Mouse (Mus musculus) gastrocnemius, adult 18-20 months (tissue): ENCODE results near the gene Myo10. TPM values are rescaled to one million over a fixed set of nuclear protein-coding genes. Genes with fewer than 3 reads are reported as not detected.

Experiments used
- DNase-seq: peaks from one replicate; pipeline ENCODE4 v3.0.0; 2021; ENCODE audit warnings: low spot score
- total RNA-seq, 2 experiments: library from RNA; stranded (reverse); gene quantifications; 2 replicates each; pipeline ENCODE4 v1.2.3; 2021

Myo10 gene
- total RNA-seq, 2 experiments from 2014 or later = 49.7 to 59.3 TPM

- DNase-seq = no peak
Observed at GRCm38 (mm10) chr15:25796353-25796752, 174.0 kb downstream of the Myo10 start.

GRCm38 (mm10) chr15:25797179-25797578 is 174.9 kb downstream of the Myo10 start:
- DNase-seq = no peak

- DNase-seq = no peak
Observed at GRCm38 (mm10) chr15:25797888-25798287, 175.6 kb downstream of the Myo10 start.

GRCm38 (mm10) chr15:25801726-25802125 is 179.4 kb downstream of the Myo10 start:
- DNase-seq = no peak

- DNase-seq = no peak
Observed at GRCm38 (mm10) chr15:25802194-25802593, 179.9 kb downstream of the Myo10 start.

GRCm38 (mm10) chr15:25803111-25803510 is 180.8 kb downstream of the Myo10 start:
- DNase-seq = no peak

GRCm38 (mm10) chr15:25805336-25806110 is 183.2 kb downstream of the Myo10 start:
- peak; percentile 73 for DNase-seq

- DNase-seq = no peak
Observed at GRCm38 (mm10) chr15:25806363-25806762, 184.0 kb downstream of the Myo10 start.

GRCm38 (mm10) chr15:25806878-25807277 is 184.6 kb downstream of the Myo10 start:
- no peak for DNase-seq

GRCm38 (mm10) chr15:25808677-25809460 is 186.5 kb downstream of the Myo10 start:
- DNase-seq = peak; percentile 43

GRCm38 (mm10) chr15:25809669-25810068 is 187.3 kb downstream of the Myo10 start:
- DNase-seq = no peak

GRCm38 (mm10) chr15:25811834-25812250 is 189.5 kb downstream of the Myo10 start:
- no peak for DNase-seq

GRCm38 (mm10) chr15:25812479-25812878 is 190.2 kb downstream of the Myo10 start:
- DNase-seq = no peak

- no peak for DNase-seq
Observed at GRCm38 (mm10) chr15:25814535-25814934, 192.2 kb downstream of the Myo10 start.

GRCm38 (mm10) chr15:25817191-25817590 is 194.9 kb downstream of the Myo10 start:
- no peak for DNase-seq

- DNase-seq = no peak
Observed at GRCm38 (mm10) chr15:25821981-25822380, 199.7 kb downstream of the Myo10 start.

- no peak for DNase-seq
Observed at GRCm38 (mm10) chr15:25822656-25823055, 200.3 kb downstream of the Myo10 start.

- no peak for DNase-seq
Observed at GRCm38 (mm10) chr15:25826531-25826961, 204.2 kb downstream of the Myo10 start.

- no peak for DNase-seq
Observed at GRCm38 (mm10) chr15:25828464-25828863, 206.1 kb downstream of the Myo10 start.

GRCm38 (mm10) chr15:25830426-25830825 is 208.1 kb downstream of the Myo10 start:
- no peak for DNase-seq

- DNase-seq = no peak
Observed at GRCm38 (mm10) chr15:25834282-25834681, 212.0 kb downstream of the Myo10 start.

GRCm38 (mm10) chr15:25834920-25835674 is 212.8 kb downstream of the Myo10 start:
- DNase-seq = no peak
